Mouse (Mus musculus) lung, postnatal 0 days (tissue): ENCODE measurements around the gene Sox5.

ENCODE experiments used
- CTCF ChIP-seq: IDR thresholded peaks from 2 replicates; pipeline ENCODE4 v1.5.1; 2016; ENCODE audit warnings: antibody characterized with exemption, mild to moderate bottlenecking
- EP300 ChIP-seq: IDR thresholded peaks from 2 replicates; pipeline ENCODE4 v1.6.1; 2016; ENCODE audit warnings: antibody characterized with exemption, mild to moderate bottlenecking, control low read depth

DNA sequence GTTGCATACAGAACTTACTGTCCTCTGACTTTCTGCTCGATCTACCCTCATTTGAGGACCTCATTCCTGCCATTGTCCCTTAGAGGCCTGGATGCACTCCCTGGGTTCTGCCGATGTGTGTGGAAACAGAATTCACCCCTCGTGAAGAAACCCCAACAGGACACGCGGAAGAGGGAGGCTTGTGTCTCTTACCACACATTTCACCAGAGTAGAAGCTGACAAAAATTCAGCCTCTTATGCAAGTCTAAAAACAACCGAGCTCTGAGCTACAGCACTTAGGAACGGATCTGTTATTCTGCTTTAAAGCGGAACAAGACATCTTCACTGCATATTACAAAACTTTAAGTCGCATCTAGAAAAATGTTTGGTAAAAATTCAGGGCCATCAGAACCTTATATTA is 618.3 kb downstream of the Sox5 start:
- TF ChIP-seq CTCF (no peak), EP300 (no peak)
